Mouse (Mus musculus) thymus, adult 2 months (tissue): ENCODE data around the gene Ptprg. TPM values are rescaled to one million over a fixed set of nuclear protein-coding genes. Genes with fewer than 3 reads are reported as not detected.

Experiments used
- DNase-seq: peaks from one replicate; pipeline ENCODE4 v3.0.0; 2021
- H3K27ac ChIP-seq: fragments of 200-500 bp; 2 replicates; pipeline ENCODE4 v1.5.1; 2012; ENCODE audit warnings: low read length, control low read depth; ENCODE audit not compliant: control insufficient read depth, insufficient read depth
- H3K27me3 ChIP-seq: fragments of 200-500 bp; 2 replicates; pipeline ENCODE4 v1.6.1; 2012; ENCODE audit warnings: mild to moderate bottlenecking, low read length, moderate library complexity, mixed read lengths; ENCODE audit not compliant: control insufficient read depth, insufficient read depth
- H3K36me3 ChIP-seq: fragments of 200-500 bp; 2 replicates; pipeline ENCODE4 v1.6.1; 2012; ENCODE audit warnings: mild to moderate bottlenecking, low read length, moderate library complexity; ENCODE audit not compliant: control insufficient read depth, insufficient read depth
- H3K4me1 ChIP-seq: fragments of 200-500 bp; replicated peaks from 2 replicates; pipeline ENCODE4 v1.6.1; 2012; ENCODE audit warnings: low read length; ENCODE audit not compliant: control insufficient read depth, insufficient read depth
- H3K4me3 ChIP-seq: fragments of 200-500 bp; 2 replicates; pipeline ENCODE4 v1.5.1; 2012; ENCODE audit warnings: mild to moderate bottlenecking, low read length, control low read depth, moderate library complexity; ENCODE audit not compliant: control insufficient read depth, insufficient read depth
- CTCF ChIP-seq: fragments of 200-500 bp; IDR thresholded peaks from 2 replicates; pipeline ENCODE4 v1.5.1; 2012; ENCODE audit warnings: mild to moderate bottlenecking, control low read depth, low read length, moderate library complexity, borderline replicate concordance; ENCODE audit not compliant: control insufficient read depth, poor library complexity, insufficient read depth; ENCODE audit errors: extremely low read depth
- POLR2A ChIP-seq: fragments of 200-500 bp; IDR thresholded peaks from 2 replicates; pipeline ENCODE4 v1.6.1; 2012; ENCODE audit warnings: mild to moderate bottlenecking, low read length, control low read depth, moderate library complexity; ENCODE audit not compliant: control insufficient read depth, poor library complexity, insufficient read depth; ENCODE audit errors: extremely low read depth
- WGBS: fragments of 180-500 bp; shearing (Covaris S2); methylation state at CpG from one replicate; pipeline ENCODE4 v1.1.7; 2018; 5-methylcytosine and 5-hydroxymethylcytosine counted together
- polyA plus RNA-seq: library from polyadenylated mRNA; depleted of rRNA; stranded (reverse); fragments of >200 nt; gene quantifications from 2 replicates; pipeline ENCODE4 v1.2.3, GENCODE M21; 2012

Gene Ptprg
- polyA plus RNA-seq, 1 experiment = 12.3 TPM

DNA sequence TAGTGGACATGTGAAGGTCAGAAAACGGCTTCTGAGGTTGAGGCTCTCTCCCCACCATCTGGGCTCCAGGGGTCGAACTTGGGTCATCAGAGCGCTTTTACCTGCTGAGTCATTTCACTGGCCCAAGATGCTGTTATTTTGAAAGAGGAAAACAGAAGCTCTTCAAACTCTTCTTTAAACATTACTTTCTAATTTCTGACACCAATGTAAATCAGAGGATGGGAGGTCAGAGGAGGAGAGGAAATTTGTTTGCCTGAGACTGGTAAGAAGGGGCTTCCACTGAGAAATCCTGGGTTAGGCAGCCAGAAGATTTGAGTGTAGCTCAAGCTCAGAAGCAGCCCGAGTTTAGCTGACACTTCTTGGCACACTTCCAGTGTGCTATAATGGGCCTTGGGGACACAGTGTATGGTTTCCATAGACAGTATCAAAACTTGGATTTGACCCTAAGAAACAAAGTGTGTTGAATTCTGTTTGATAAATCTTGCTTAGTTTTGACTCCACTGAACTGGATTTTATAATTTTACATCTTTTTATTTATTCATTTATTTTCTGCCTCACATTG lies 221.2 kb downstream of the Ptprg start:
- WGBS = 45% methylated on average over 4 of the region's 4 CpGs
- no peak overlapping the region for H3K4me3 ChIP-seq
- DNase-seq = no peak
- no peak overlapping the region for H3K27ac ChIP-seq
- H3K27me3 ChIP-seq = no peaks in the 10 kb centered on the region
- H3K36me3 ChIP-seq = no peaks in the 10 kb centered on the region
- TF ChIP-seq POLR2A (no peak), CTCF (no peak)
- no peaks in the 10 kb centered on the region for H3K4me1 ChIP-seq

GRCm38 (mm10) chr14:11775204-11775603 lies 221.9 kb downstream of the Ptprg start:
- no peaks in the 10 kb centered on the region for H3K4me1 ChIP-seq
- TF ChIP-seq CTCF (no peak), POLR2A (no peak)
- DNase-seq = no peak
- H3K36me3 ChIP-seq = no peaks in the 10 kb centered on the region
- 84% methylated on average over 11 of the region's 11 CpGs for WGBS
- no peak overlapping the region for H3K4me3 ChIP-seq
- no peaks in the 10 kb centered on the region for H3K27me3 ChIP-seq
- no peak overlapping the region for H3K27ac ChIP-seq

GRCm38 (mm10) chr14:11775951-11776495 lies 222.7 kb downstream of the Ptprg start:
- H3K36me3 ChIP-seq = no peaks in the 10 kb centered on the region
- H3K4me1 ChIP-seq = no peaks in the 10 kb centered on the region
- WGBS = 88% methylated on average over 6 of the region's 6 CpGs
- no peak overlapping the region for H3K4me3 ChIP-seq
- DNase-seq = no peak
- no peak for TF ChIP-seq CTCF
- no peak for TF ChIP-seq POLR2A
- no peak overlapping the region for H3K27ac ChIP-seq
- no peaks in the 10 kb centered on the region for H3K27me3 ChIP-seq

- H3K4me3 ChIP-seq = no peak overlapping the region
- no peaks in the 10 kb centered on the region for H3K36me3 ChIP-seq
- H3K27me3 ChIP-seq = no peaks in the 10 kb centered on the region
- H3K4me1 ChIP-seq = no peaks in the 10 kb centered on the region
- TF ChIP-seq CTCF = no peak
- TF ChIP-seq POLR2A = no peak
- no peak for DNase-seq
- 97% methylated on average over 6 of the region's 6 CpGs for WGBS
- no peak overlapping the region for H3K27ac ChIP-seq
These were observed 223.2 kb downstream of the Ptprg start for GRCm38 (mm10) chr14:11776566-11776965.

- Histone ChIP-seq H3K4me1 (no peaks in the 10 kb centered on the region), H3K4me3 (no peak overlapping the region), H3K36me3 (no peaks in the 10 kb centered on the region), H3K27ac (no peak overlapping the region), H3K27me3 (no peaks in the 10 kb centered on the region)
- DNase-seq = no peak
- 82% methylated on average over 4 of the region's 4 CpGs for WGBS
- no peak for TF ChIP-seq POLR2A
- no peak for TF ChIP-seq CTCF
These were observed 237.9 kb downstream of the Ptprg start for GRCm38 (mm10) chr14:11791190-11791589.

DNA sequence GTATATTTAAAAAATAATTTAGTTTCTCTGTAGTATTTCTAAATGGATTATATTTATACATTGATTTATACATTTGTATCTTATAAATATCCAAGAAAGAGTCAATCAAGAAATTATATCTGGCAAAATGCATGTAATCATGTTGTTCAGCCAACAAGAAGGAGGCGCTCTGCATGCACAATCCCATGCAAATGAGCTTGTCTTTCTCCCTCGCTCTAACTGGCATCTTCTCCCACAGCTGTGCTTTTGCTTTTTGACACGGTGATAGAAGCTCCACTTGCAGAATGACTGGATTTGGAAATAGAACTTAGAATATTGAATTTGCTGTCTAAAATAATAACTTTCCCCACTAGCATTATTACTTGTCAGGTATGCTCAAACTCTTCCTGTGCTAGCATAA lies 240.5 kb downstream of the Ptprg start:
- Histone ChIP-seq H3K27me3 (no peaks in the 10 kb centered on the region), H3K27ac (no peak overlapping the region), H3K4me1 (no peaks in the 10 kb centered on the region), H3K4me3 (no peak overlapping the region), H3K36me3 (no peaks in the 10 kb centered on the region)
- no peak for TF ChIP-seq POLR2A
- TF ChIP-seq CTCF = no peak
- no peak for DNase-seq
- WGBS = 92% methylated on average over 3 of the region's 3 CpGs

DNA sequence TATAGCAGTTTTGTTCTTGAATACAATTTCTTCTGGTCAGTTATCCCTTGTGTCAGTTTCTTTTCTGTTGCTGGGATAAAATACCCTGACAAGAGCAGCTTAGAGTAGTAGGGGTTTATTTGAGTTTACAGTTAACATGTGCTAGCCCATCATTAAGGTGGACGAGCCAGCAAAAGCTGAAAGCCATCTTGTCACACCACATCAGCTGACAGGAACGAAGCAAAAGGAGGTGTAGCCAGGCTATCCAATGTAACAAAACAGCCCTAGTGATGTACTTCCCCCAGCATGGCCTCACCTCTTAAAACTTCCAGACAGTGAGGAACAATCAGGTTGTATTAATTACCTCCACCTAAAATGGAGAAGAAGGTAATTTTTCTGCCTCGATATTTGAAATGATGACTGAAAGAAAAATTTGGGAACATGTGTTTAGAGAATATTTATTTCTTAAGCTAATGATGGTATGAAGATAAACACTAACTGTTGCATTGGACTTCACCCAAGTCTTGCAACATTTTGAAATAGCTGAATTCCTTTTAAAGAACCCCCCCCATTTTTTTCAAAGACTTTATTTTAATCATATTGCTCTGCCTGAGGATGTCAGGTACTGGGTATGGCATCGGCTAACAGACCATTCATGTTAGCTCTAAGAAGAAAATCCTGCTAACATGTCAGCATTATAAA lies 249.2 kb downstream of the Ptprg start:
- Histone ChIP-seq H3K4me3 (no peak overlapping the region), H3K36me3 (no peaks in the 10 kb centered on the region), H3K27me3 (no peaks in the 10 kb centered on the region), H3K4me1 (no peaks in the 10 kb centered on the region), H3K27ac (no peak overlapping the region)
- TF ChIP-seq CTCF (no peak), POLR2A (no peak)
- WGBS = 93% methylated on average over 4 of the region's 4 CpGs
- no peak for DNase-seq
